Mouse (Mus musculus) liver, postnatal 0 days (tissue): ENCODE data around the gene Pck2. TPM values are rescaled to one million over a fixed set of nuclear protein-coding genes. Genes with fewer than 3 reads are reported as not detected.

ENCODE experiments used
- ATAC-seq: fragments of 200-750 bp; cut with Nextera tagmentation; 2 replicates; pipeline ENCODE4 v1.8.0; 2017; ENCODE audit warnings: mild to moderate bottlenecking, moderate library complexity
- DNase-seq: peaks from one replicate; pipeline ENCODE4 v3.0.0-alpha.2; 2016
- H3K27ac ChIP-seq: fragments of 300-500 bp; sonication (generic); 2 replicates; pipeline ENCODE4 v1.5.1; 2014; ENCODE audit warnings: antibody characterized with exemption, moderate library complexity, mild to moderate bottlenecking, low read depth
- H3K27me3 ChIP-seq: fragments of 300-500 bp; sonication (generic); 2 replicates; pipeline ENCODE4 v1.6.1; 2014; ENCODE audit warnings: low read length, control low read depth, mixed read lengths; ENCODE audit not compliant: insufficient read depth
- H3K36me3 ChIP-seq: fragments of 300-500 bp; sonication (generic); replicated peaks from 2 replicates; pipeline ENCODE4 v1.6.1; 2014; ENCODE audit warnings: mild to moderate bottlenecking, control low read depth, low read length, moderate library complexity, mixed read lengths; ENCODE audit not compliant: insufficient read depth
- H3K4me1 ChIP-seq: fragments of 300-500 bp; sonication (generic); 2 replicates; pipeline ENCODE4 v1.6.1; 2014; ENCODE audit warnings: antibody characterized with exemption, mild to moderate bottlenecking, control low read depth; ENCODE audit not compliant: insufficient read depth
- H3K4me2 ChIP-seq: fragments of 300-500 bp; sonication (generic); 2 replicates; pipeline ENCODE4 v1.6.1; 2014; ENCODE audit warnings: low read depth, mild to moderate bottlenecking, low read length, moderate library complexity, mixed read lengths
- H3K4me3 ChIP-seq: fragments of 300-500 bp; sonication (generic); 2 replicates; pipeline ENCODE4 v1.5.1; 2014; ENCODE audit warnings: low read depth, low read length
- H3K9ac ChIP-seq: fragments of 300-500 bp; sonication (generic); replicated peaks from 2 replicates; pipeline ENCODE4 v1.6.1; 2014; ENCODE audit warnings: mild to moderate bottlenecking, moderate library complexity
- H3K9me3 ChIP-seq: fragments of 300-500 bp; sonication (generic); 2 replicates; pipeline ENCODE4 v1.6.1; 2016; ENCODE audit warnings: mild to moderate bottlenecking, control low read depth, low read length, mixed read lengths
- CTCF ChIP-seq: sonication (generic); IDR thresholded peaks from 2 replicates; pipeline ENCODE4 v1.5.1; 2016; ENCODE audit warnings: antibody characterized with exemption, low read depth
- EP300 ChIP-seq: IDR thresholded peaks from 2 replicates; pipeline ENCODE4 v1.6.1; 2016; ENCODE audit warnings: antibody characterized with exemption, low read depth, mild to moderate bottlenecking
- WGBS: fragments of 180-500 bp; shearing (Covaris S2); extraction: QIAGEN DNeasy Blood & Tissue Kit; methylation state at CpG from one replicate; pipeline ENCODE4 v1.1.7; 2014; ENCODE audit not compliant: insufficient replicate concordance; 5-methylcytosine and 5-hydroxymethylcytosine counted together
- polyA plus RNA-seq: library from polyadenylated mRNA; unstranded; fragments of >200 nt; fragmentation: Nextera tagmentation; extraction: Ambion mirVana; gene quantifications from 2 replicates; pipeline ENCODE4 v1.2.1, GENCODE M21; 2015

Gene Pck2
- polyA plus RNA-seq, 1 experiment from 2014 or later = 20.7 TPM

GRCm38 (mm10) chr14:55524062-55524461, 16.0 kb upstream of the Pck2 start:
- no peak overlapping the region for H3K4me2 ChIP-seq
- WGBS = 40% methylated on average over 4 of the region's 4 CpGs
- no peak overlapping the region for H3K4me3 ChIP-seq
- peaks cover 7% of the 10 kb centered on the region for H3K4me1 ChIP-seq
- no peaks in the 10 kb centered on the region for H3K36me3 ChIP-seq
- H3K27me3 ChIP-seq = peaks cover 44% of the 10 kb centered on the region
- TF ChIP-seq CTCF (no peak), EP300 (no peak)
- H3K9ac ChIP-seq = no peak overlapping the region
- no peak overlapping the region for H3K27ac ChIP-seq
- H3K9me3 ChIP-seq = no peaks in the 10 kb centered on the region
- no peak for DNase-seq
- ATAC-seq = no peak

- H3K27me3 ChIP-seq = peaks cover 42% of the 10 kb centered on the region
Measured at GRCm38 (mm10) chr14:55524785-55525184, 15.3 kb upstream of the Pck2 start, which contains the start of gene Nrl. Gene Nrl, minus strand, starts transcription at chr14:55524981.

GRCm38 (mm10) chr14:55526674-55527073, 13.4 kb upstream of the Pck2 start:
- no peak overlapping the region for H3K9ac ChIP-seq
- no peaks in the 10 kb centered on the region for H3K9me3 ChIP-seq
- no peak for DNase-seq
- no peak overlapping the region for H3K4me2 ChIP-seq
- no peak for TF ChIP-seq CTCF
- TF ChIP-seq EP300 = no peak
- H3K36me3 ChIP-seq = no peaks in the 10 kb centered on the region
- ATAC-seq = no peak
- peaks cover 25% of the 10 kb centered on the region for H3K27me3 ChIP-seq
- 65% methylated on average over 2 of the region's 2 CpGs for WGBS
- H3K4me3 ChIP-seq = no peak overlapping the region
- peaks cover 4% of the 10 kb centered on the region; the same call in 1 of the 2 replicates for H3K4me1 ChIP-seq
- H3K27ac ChIP-seq = no peak overlapping the region

More at GRCm38 (mm10) chr14:55524785-55525184, 15.3 kb upstream of the Pck2 start, which contains the start of gene Nrl:
- DNase-seq = no peak
- WGBS = 24% methylated on average over 8 of the region's 8 CpGs
- no peak within 1 kb of the TSS for H3K4me2 ChIP-seq
- H3K9ac ChIP-seq = no peak within 1 kb of the TSS
- no peaks in the 10 kb centered on the region for H3K9me3 ChIP-seq
- TF ChIP-seq CTCF (no peak), EP300 (no peak)
- no peak within 1 kb of the TSS for H3K4me3 ChIP-seq
- no peak for ATAC-seq
- no peak within 1 kb of the TSS for H3K27ac ChIP-seq
- H3K4me1 ChIP-seq = peaks cover 7% of the 10 kb centered on the region
- H3K36me3 ChIP-seq = no peaks in the 10 kb centered on the region

- Histone ChIP-seq H3K27me3 (peaks cover 15% of the 10 kb centered on the region; the same call in 1 of the 2 replicates), H3K4me1 (peaks cover 4% of the 10 kb centered on the region; the same call in 1 of the 2 replicates)
Measured at GRCm38 (mm10) chr14:55527940-55528339, 12.1 kb upstream of the Pck2 start.

GRCm38 (mm10) chr14:55536116-55536745, 3.8 kb upstream of the Pck2 start:
- ATAC-seq (no peak), DNase-seq (peak; percentile 75)
- 56% methylated on average over 6 of the region's 6 CpGs for WGBS
- TF ChIP-seq CTCF (peak; percentile 92), EP300 (no peak)
- H3K9ac ChIP-seq = no peak overlapping the region
- no peaks in the 10 kb centered on the region for H3K27me3 ChIP-seq
- no peak overlapping the region for H3K27ac ChIP-seq
- no peaks in the 10 kb centered on the region for H3K9me3 ChIP-seq
- no peak overlapping the region for H3K4me3 ChIP-seq
- no peaks in the 10 kb centered on the region for H3K36me3 ChIP-seq
- peaks cover 14% of the 10 kb centered on the region; the same call in 1 of the 2 replicates for H3K4me1 ChIP-seq
- H3K4me2 ChIP-seq = no peak overlapping the region

More at GRCm38 (mm10) chr14:55527940-55528339, 12.1 kb upstream of the Pck2 start:
- no peak overlapping the region for H3K4me2 ChIP-seq
- DNase-seq (peak; percentile 49), ATAC-seq (no peak)
- H3K4me3 ChIP-seq = no peak overlapping the region
- 14% methylated on average over 3 of the region's 3 CpGs for WGBS
- H3K9me3 ChIP-seq = no peaks in the 10 kb centered on the region
- no peak overlapping the region for H3K27ac ChIP-seq
- no peaks in the 10 kb centered on the region for H3K36me3 ChIP-seq
- no peak overlapping the region for H3K9ac ChIP-seq
- no peak for TF ChIP-seq EP300
- peak; percentile 72 for TF ChIP-seq CTCF

GRCm38 (mm10) chr14:55540787-55541321, 788 bp downstream of the Pck2 start:
- peak; percentile 84 for DNase-seq
- 7% methylated on average over 10 of the region's 10 CpGs for WGBS

More at GRCm38 (mm10) chr14:55540787-55541321, 788 bp downstream of the Pck2 start:
- Histone ChIP-seq H3K9me3 (no peaks in the 10 kb centered on the region), H3K9ac (peak overlapping the region; percentile 83), H3K27ac (peak overlapping the region; percentile 89), H3K4me1 (peaks cover 21% of the 10 kb centered on the region), H3K36me3 (peaks cover 31% of the 10 kb centered on the region), H3K27me3 (no peaks in the 10 kb centered on the region), H3K4me2 (peak overlapping the region; percentile 87), H3K4me3 (peak overlapping the region; percentile 78)
- TF ChIP-seq EP300 (0 out of 2 replicates have a peak, but pooled peaks have one; percentile 22), CTCF (no peak)
- ATAC-seq = peak; percentile 50
